Mouse (Mus musculus): ENCODE measurements around the gene Sppl3.

Sppl3 gene

DNA sequence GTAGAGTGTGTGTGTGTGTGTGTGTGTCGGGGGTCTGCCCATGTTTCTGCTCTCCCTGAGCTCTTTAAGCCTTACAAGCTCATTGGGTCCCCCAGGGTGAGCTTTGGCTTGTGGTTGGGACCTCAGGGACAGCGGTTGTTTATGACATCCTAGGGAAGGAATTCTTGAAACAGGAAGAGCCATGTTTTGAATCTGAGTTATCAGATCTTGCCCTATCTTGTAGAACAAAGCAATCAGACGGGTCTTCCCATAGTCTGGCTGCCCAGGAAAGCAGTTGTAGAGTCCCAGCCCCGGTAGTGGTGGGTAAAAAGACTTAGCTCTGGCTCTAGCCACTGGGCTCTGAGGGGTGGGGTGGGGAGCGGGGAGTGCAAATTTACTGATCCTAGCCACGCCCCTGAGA is 13.6 kb upstream of the Sppl3 start:
- DNase-seq (ENCODE audit: low read depth, low spot score): no peak

GRCm38 (mm10) chr5:115000503-115000902 is 10.4 kb upstream of the Sppl3 start:
- DNase-seq (ENCODE audit: low read depth, low spot score): no peak

GRCm38 (mm10) chr5:115001464-115001863 is 9.5 kb upstream of the Sppl3 start:
- no peak for DNase-seq (ENCODE audit: low read depth, low spot score)

DNA sequence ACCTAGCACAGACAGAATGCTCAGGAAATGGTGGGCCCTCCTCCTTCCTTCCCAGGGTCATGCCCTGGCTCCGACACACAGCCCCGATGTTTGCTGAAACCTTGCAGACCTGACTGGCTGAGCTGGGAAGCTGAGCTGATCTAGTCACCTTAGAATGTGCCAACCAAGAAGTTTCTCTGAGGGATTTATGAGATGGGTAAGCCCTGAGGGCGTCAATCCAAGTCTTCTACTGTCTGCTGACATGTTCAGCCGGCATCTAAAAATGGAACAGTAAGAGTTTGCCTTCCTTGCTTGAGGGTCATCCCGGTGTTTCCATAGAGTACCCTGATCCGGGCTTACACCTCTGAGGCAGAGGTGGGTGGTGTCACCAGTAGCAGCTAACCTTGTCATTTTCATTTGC is 8.2 kb upstream of the Sppl3 start:
- DNase-seq (ENCODE audit: low read depth, low spot score): no peak

GRCm38 (mm10) chr5:115003224-115003873 is 7.6 kb upstream of the Sppl3 start:
- no peak for DNase-seq (ENCODE audit: low read depth, low spot score)

- DNase-seq (ENCODE audit: low read depth, low spot score): no peak
Measured at GRCm38 (mm10) chr5:115007768-115008167, 3.2 kb upstream of the Sppl3 start.

GRCm38 (mm10) chr5:115008307-115008706 is 2.6 kb upstream of the Sppl3 start:
- no peak for DNase-seq (ENCODE audit: low read depth, low spot score)

DNA sequence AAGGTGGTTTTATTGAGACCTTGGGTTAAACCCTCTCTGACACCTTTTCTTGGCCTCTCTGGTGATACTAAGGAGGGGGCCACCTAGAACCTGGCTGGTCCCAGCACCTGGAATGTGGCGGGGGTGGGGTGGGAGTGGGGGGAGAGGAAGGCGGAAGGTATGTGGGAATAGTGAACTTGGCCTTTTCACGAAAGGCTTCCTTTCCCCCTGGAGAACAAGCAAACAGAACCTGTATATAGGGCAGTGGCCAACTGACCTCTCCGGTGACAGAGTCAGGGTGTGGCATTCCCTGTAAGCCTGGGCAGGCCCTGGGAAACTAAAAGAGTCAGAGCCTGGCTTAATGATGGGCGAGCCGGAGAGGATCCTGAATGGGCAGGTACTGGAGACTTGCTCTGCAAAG is 1.8 kb upstream of the Sppl3 start:
- DNase-seq (ENCODE audit: low read depth, low spot score): no peak

GRCm38 (mm10) chr5:115009961-115010360 is 976 bp upstream of the Sppl3 start:
- DNase-seq (ENCODE audit: low read depth, low spot score): no peak

DNA sequence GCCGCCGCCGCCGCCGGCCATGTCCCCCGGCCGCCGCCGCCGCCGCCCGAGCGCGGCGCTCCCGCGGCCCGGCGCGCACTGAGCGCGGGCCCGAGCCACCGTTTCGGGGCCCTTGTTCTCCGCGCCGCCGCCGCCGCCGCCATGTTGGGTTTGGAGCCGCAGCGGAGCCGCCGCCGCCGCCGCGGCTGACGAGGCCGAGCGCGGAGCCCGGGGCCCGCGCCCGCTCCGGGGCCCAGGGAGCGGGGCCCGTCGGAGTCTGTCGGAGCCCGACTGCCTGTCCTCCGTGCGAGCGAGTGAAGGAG is 231 bp downstream of the Sppl3 start:
- no peak for DNase-seq (ENCODE audit: low read depth, low spot score)

DNA sequence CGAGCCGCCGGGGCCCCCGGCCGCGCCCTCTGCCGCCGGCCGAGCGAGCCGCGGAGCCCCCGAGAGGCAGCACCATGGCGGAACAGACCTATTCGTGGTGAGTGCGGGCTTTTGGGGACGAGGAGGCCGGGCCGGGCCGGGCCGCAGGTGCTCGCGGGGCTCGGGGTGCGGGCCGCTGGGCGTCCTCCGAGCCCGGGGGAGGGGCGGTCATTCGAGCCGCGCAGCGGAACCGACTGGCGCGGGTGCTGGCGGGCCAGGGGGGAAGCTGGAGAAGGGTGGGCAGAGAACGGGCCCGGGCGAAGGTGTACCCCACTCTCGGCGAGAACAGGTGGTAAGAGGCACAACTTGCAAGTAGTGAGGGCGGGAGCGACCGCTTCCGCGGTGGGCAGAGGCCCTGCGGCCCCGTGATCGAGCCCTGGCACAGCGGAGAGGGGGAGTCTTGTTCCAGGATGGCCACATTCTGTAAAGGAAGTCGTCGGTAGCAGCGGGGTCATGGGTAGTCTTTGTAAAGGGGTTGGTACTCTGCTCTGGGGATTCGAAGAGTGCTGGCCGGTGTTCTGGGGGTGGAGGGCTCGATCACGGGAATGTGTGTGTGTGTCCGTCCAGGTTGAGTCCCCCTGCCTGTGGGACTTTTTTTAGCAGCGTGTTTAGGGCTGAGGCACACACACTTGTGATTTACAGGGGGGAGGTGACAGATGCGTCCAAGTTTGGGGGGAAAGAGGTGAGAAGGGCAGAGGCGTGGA is 753 bp downstream of the Sppl3 start:
- peak; percentile 66 for DNase-seq (ENCODE audit: low read depth, low spot score)

- no peak for DNase-seq (ENCODE audit: low read depth, low spot score)
Measured at GRCm38 (mm10) chr5:115013436-115013835, 2.5 kb downstream of the Sppl3 start.

DNA sequence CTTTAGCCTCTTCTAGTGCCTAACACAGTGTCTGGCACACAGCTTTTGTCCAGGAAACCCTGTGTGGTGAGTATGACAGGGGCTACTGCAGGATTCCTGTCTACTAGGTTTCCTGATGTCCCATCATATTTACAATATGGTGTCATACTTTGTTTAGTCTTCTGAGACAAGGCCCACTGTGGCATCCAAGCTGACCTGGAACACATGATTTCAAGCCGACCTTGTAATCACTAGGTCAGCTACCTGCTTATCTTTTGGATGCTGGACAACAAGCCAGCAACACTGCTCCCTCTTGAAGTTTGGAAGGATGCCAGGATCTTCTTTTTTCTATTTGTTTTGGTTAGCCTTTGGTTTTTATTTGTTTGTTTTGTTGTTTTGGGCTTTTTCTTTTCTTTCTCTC is 3.6 kb downstream of the Sppl3 start:
- no peak for DNase-seq (ENCODE audit: low read depth, low spot score)

DNA sequence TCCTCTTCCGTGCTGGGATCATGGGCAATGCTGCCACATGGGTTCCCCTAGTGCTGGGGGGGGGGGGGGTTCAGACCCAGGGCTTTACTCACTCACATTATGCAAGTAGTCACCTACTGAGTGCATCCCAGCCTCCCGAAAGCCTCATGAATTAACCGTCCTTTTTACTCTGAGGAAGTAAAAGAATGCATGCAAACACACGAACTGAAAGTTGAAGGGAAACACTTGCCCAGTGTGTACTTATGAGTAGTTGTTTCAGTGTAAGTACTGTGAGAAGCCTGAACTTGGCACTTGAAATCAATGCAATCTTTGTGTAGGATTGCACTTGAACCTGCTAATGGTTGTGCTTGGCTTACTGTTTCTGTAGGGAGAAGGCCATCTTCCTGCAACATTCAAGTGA is 4.2 kb downstream of the Sppl3 start:
- no peak for DNase-seq (ENCODE audit: low read depth, low spot score)

- no peak for DNase-seq (ENCODE audit: low read depth, low spot score)
Measured at GRCm38 (mm10) chr5:115018270-115018669, 7.3 kb downstream of the Sppl3 start.

DNA sequence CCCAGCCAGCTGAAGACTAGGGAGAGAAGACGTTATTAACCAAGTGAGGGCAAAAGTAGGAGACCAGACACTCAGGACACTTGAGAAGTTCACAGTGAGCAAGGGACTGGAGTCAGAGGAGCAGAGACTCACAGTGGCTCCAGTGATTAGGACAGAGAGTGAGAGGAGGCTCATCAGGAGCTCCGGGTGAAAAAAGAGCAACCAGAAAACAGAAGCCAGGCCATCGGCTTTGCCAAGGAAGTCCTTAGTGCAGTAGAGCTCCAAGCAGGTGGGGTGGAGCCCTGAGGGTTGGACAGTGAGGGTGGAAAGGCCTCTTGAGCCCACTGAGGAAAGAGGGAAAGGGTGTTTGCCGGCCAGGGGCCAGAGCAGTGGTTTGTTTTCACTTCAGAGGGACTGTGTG is 7.9 kb downstream of the Sppl3 start:
- no peak for DNase-seq (ENCODE audit: low read depth, low spot score)

DNA sequence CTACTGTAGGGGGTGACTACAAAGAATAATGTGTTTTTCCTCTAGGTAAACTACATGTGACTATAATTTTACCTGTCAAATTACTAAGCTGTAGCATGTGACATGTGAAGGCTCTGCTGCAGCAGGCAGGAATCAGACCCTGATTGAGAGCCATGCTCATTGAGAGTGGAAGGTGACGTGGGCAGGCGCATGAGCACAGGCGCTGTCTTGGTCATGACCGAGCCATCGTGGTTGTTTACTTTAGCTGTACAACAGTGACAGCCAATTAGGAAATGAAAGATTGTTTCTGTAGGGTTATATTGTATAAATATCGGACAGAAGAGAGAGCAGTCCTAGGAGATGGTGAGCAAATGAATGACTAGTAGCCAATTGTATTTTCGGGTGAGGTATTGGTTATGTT is 11.1 kb downstream of the Sppl3 start:
- DNase-seq (ENCODE audit: low read depth, low spot score): no peak

GRCm38 (mm10) chr5:115026170-115026569 is 15.2 kb downstream of the Sppl3 start:
- no peak for DNase-seq (ENCODE audit: low read depth, low spot score)

DNA sequence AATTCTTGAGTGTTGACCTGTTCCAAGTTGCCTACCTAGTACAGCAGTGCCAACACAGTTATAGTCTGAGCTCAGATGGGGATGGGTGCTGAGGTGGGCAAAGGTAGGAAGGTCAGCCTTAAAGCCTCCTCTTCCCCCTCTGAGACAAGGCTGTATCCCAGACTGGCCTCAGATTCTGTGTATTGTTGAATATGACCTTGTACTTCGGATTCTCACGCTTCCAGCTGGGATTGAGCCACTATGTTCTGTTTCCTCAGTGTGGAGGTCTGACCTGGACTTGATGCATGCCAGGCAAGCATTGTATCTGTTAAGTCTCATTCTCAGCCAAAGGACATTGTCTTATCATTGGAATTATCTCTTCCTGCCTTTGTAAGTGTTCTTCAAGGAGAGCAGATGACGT is 16.2 kb downstream of the Sppl3 start:
- DNase-seq (ENCODE audit: low read depth, low spot score): no peak

DNA sequence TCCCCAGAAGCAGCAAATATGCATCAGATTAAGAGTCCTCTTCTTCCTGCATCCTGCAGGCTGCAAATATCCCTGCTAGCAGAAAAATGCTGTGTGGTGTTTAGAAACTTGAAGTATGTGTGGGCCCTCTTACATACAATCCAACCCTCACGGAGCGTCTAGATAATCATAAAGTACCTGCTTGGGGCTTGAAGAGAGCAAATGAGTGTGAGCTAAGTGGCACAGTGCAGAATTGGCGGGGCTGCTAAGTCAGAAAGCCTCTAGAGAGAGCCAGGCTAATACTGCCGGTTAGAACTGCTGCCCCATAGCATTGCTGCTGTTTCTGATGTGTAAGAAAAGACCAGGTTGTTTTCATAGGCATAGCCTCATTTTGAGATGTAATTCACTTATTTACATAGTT is 18.0 kb downstream of the Sppl3 start:
- DNase-seq (ENCODE audit: low read depth, low spot score): no peak

DNA sequence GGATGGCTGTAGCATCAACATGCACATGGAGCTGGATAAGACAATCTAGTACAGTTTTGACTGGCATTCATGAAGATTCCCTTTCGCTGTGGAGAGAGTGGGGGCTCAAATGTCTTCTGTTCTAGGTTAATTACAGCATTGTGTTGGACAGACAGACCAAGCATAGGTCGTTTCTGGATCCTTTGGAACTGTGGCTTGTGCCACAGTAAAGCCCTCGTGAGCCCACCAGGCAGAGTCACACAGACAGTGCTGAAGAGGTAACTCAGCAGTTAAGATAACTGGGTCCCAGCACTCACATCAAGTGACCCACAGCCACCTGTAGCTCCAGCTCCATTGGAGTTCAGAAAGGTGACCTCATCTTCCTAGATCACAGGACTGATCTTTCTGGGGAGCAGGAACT is 18.6 kb downstream of the Sppl3 start:
- DNase-seq (ENCODE audit: low read depth, low spot score): no peak

GRCm38 (mm10) chr5:115031576-115031975 is 20.6 kb downstream of the Sppl3 start:
- no peak for DNase-seq (ENCODE audit: low read depth, low spot score)

DNA sequence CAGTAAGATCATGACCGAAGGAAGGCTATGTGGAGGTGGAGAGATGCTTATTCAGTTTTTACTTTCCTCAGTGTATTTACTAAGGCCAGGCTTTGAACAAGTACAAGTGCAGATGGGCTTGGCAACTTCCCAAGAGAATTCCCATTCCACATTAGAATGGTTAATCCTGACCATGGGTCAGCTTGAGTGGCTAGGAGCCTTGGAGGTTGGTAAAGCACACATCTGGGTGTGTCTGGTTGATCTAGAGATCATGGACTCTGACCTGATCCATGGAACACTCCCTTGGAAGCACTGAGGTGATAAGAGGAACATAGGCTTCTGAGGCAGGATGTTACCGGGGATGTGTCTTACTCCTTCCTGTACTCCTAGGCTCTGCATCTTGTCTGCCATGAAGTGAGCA is 21.7 kb downstream of the Sppl3 start:
- no peak for DNase-seq (ENCODE audit: low read depth, low spot score)

GRCm38 (mm10) chr5:115035217-115035616 is 24.3 kb downstream of the Sppl3 start:
- no peak for DNase-seq (ENCODE audit: low read depth, low spot score)
